Mouse (Mus musculus) bone marrow macrophage, adult 2 months (primary cell): ENCODE measurements at regions not wholly inside any gene's neighbourhood (a gene's known extent, or its start where the extent isn't known, plus 50 kb on each side); places are given as distances from the start of the nearest gene placed in this dataset.

Experiments
- CTCF ChIP-seq: IDR thresholded peaks from 2 replicates; pipeline ENCODE4 v1.5.1; 2012; ENCODE audit warnings: low read depth, mild to moderate bottlenecking, low read length, moderate library complexity
- POLR2A ChIP-seq: IDR thresholded peaks from 2 replicates; pipeline ENCODE4 v1.6.1; 2012; ENCODE audit warnings: mild to moderate bottlenecking, low read depth, low read length, borderline replicate concordance

- TF ChIP-seq CTCF = no peak
- no peak for TF ChIP-seq POLR2A
These were observed 471.6 kb upstream of the 3110018I06Rik start for GRCm38 (mm10) chr12:107016801-107017200.
